Mouse (Mus musculus) spleen, adult 2 months (tissue): ENCODE measurements around the gene Ift43.

ENCODE experiments used
- CTCF ChIP-seq: fragments of 200-500 bp; IDR thresholded peaks from 2 replicates; pipeline ENCODE4 v1.5.1; 2011; ENCODE audit warnings: mild to moderate bottlenecking, inconsistent platforms; ENCODE audit not compliant: insufficient read depth, insufficient read length, insufficient replicate concordance; ENCODE audit errors: extremely low read depth
- POLR2A ChIP-seq: fragments of 200-500 bp; IDR thresholded peaks from 2 replicates; pipeline ENCODE4 v1.6.1; 2011; ENCODE audit warnings: low read depth, low read length, inconsistent platforms

GRCm38 (mm10) chr12:86142389-86142788 lies 60.0 kb downstream of the Ift43 start:
- TF ChIP-seq POLR2A (no peak), CTCF (no peak)
